Mouse (Mus musculus) kidney, adult 8-10 months (tissue): ENCODE measurements around the gene Piezo1.
"Not testable (repeated sequence)": the region's sequence is repeated elsewhere in the genome, so short reads cannot be mapped to it uniquely, and the experiment has no call there.

ENCODE experiments used
- DNase-seq, 2 experiments: peaks; one replicate each; pipeline ENCODE4 v3.0.0; 2022

Piezo1 gene

DNA sequence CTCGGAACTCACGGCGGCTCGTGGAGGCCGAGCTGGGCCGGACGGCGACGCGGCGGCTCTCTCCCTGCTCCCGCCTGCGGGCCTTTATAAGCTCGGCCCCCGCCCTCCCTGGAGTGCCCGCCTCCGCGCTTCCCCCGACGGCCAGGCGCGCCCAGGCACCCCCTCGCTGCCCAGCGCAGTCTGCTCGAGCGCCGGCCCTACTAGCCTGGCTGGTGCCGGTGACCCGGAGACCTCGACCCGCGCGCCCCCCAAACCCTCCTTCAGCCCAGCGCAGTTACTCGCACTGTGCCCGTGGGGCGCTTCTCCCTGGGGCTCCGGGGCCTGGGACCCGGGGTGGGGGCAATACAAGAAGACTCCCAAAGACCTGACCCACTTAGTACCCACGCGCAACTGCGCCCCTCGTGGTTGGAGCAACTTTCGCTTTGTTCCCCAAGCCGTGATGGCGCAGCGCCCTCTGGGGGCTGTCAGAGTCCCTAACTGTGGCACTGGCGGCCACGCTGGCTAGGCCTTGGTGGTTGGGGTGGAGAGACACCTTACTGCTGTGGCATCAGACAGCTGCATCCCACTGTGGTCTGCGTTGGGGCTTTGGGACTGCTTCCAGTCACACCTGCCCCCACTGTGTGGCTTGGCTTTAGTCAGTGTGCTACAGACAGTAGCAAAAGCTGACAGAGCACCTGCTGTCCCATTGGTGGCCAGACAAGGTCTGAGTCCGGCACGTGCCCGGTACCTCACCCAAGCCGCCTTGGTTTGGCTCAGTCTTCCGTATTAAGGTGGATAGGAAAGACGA is at the start of gene Piezo1:
Gene Piezo1, minus strand, starts transcription at position 65 of the 787 bp plus-strand sequence.
- peak; percentile 88 to 95 for DNase-seq

DNA sequence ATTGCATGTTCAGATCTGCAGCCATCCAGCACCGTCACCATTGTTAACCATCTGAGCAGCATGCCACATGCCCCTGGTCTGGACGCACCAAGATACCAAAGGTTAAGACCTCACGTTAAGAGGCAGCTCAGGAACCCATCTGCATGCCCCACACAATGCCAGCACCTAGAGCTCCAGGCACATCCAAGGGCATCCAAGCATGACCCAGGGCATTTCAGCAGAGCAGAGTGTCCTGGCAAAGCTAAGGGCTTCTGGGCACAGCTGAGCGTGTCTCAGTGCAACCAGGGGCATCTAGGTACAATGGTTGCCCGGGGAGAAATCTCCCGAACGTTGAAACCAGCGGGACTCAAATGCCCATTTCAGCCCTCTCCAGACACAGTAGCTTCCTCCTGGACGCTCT is 49.5 kb upstream of the Piezo1 start:
- peak; percentile 77 to 80 for DNase-seq

DNA sequence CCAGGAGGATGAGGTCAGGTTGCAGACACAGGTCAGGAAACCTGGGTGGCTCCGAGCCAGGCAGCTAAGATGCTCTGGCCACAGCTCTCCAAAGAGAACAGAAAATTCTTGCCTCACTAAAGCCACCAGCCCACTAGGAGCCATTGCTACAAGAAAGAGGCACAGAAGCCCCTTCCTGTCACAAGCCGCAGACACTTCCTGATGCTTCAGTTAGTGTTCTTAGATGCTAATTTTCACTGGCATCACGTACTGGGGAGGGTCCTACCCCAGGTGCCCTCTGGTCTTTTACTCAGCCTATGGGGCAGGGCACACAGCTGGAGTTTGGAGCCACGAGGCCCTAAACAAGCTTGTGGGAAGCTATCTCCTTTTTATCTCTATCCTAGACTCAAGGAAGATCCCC is 44.9 kb upstream of the Piezo1 start:
- DNase-seq: no peak

GRCm38 (mm10) chr8:122593783-122594507 is 42.8 kb upstream of the Piezo1 start:
- DNase-seq: no peak

GRCm38 (mm10) chr8:122593240-122593639 is 42.1 kb upstream of the Piezo1 start:
- no peak for DNase-seq

GRCm38 (mm10) chr8:122586749-122587148 is 35.6 kb upstream of the Piezo1 start:
- no peak for DNase-seq

- DNase-seq: no peak
These were observed 35.0 kb upstream of the Piezo1 start for GRCm38 (mm10) chr8:122586171-122586570.

- DNase-seq: no peak
These were observed 34.3 kb upstream of the Piezo1 start for GRCm38 (mm10) chr8:122585411-122585891.

DNA sequence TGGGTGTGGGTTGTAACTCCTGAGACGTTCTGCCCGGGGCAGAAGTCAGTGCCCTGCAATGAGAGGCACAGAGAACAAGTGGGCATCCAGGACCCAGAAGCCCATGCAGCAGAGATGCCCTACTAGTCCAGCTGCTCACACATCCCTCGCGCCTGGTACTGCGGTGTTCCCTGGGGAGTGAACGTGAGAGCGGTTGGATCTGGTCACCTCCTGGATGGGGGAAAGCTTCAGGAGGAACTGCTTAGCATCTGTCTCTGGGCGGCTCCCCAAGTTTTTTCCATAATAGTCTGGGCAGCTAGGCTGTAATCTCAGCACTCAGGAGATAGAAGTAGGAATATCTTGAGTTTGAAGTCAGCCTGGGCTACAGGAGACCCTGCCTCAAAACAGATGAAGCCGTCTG is 33.9 kb upstream of the Piezo1 start:
- no peak for DNase-seq

DNA sequence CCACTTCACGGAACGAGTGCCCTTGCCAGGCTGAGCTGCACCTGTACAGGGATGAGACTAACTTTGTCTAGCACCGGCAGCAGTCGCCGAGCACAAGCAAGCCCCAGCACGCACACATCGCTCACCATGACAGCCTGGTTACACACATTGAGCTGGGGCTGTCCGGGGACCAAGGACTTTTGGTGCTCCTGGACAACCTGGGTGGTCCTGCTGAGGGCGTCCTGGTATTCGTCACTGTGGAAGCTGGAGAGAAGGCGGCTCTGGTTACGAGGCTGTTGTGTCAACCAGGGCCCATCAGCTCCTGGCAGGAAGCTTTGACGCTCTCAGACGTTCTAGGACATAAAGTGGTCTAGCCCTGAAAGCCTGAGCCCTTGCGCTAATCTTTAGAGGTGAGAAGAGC is 29.8 kb upstream of the Piezo1 start:
- no peak for DNase-seq

DNA sequence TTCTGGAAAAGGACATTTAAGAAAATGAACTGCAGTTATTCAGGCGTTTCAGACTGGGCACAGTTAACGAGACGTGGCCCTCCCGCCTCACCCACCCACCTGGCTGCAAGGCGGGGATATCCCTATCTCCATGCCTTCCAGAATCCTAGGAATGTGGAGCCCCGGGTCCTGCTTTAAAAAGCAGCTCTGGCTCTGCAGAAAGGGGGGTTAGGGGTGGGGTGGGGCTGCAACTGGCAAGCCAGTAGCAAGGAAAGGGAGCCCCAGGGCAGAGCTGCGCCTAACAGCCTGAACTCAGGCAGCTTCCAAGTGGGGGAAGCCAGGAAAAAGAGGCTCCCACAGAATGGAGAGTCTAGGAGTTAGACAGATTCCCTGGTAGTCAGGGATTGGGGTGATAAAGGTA is 28.1 kb upstream of the Piezo1 start:
- no peak for DNase-seq

DNA sequence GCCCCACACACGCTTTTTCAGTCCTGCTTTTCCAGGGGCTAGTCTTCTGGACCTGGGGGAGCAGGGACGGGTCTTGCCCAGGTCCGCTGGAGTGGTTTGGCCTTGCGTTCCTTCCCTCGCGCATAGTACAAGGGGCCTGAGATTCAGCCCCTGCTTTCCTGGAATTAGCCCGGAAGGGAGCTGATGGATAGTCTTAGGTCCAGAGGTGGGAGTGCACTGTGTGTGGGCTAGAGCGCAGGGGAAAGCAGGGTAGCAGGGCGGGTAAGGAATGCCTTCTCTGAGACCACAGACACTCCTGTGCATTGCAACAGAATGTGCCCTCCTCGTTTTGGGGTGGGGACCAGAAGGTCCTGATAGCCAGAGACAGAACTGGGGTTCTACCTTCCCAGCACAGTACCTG is 26.0 kb upstream of the Piezo1 start:
- DNase-seq: no peak

GRCm38 (mm10) chr8:122576648-122577022 is 25.5 kb upstream of the Piezo1 start, which contains the start of gene Aprt:
Aprt (minus strand) TSS chr8:122576909.
- DNase-seq: peak; percentile 95 to 98

DNA sequence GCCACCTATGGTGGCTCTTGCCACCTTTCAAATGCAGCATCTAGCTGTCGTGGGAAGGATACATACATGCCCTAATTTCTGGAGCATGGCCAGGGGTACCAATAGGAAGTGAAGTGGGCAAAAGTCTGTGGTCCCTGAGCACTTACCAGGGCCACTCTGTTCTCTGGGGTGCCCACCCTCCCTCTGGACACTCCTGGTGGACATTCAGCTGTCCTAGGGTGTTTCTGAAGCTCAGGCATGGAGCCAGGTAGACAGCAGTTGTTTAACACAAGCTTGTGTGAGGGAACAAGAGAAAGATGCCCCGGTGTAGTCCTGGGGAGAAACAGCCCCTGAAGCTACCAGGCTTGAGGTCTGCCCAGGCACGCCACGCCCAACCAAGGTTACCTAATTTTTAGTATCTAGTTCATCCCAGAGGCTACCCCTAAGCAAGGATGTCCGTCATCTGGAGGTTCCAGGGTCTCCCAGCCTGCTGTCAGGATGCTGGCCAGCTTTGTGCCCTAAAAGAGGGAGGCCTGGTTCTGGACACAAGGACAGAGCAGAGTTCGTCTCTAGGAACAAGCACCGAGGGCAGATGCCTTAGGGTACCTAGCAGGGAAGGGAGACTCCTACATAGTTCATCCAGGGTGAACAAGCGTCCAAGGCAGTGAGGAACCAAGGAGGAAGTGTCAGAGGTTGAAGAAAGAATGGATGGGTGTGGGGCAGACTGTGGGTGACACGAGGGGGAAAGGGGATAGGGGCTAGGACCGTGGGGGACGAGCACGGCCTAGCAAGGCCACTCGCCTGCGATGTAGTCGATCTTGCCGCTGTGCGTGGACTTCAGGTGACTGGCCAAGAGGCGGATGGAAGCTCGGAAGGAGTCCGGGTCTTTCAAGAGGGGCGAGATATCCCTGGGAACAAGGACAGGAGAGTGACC is 24.9 kb upstream of the Piezo1 start:
- no peak for DNase-seq

GRCm38 (mm10) chr8:122575286-122575685 is 24.2 kb upstream of the Piezo1 start:
- no peak for DNase-seq

- DNase-seq: peak in 1 of 2 experiments; percentile 50
These were observed 23.6 kb upstream of the Piezo1 start for GRCm38 (mm10) chr8:122574667-122575251.

- no peak for DNase-seq
These were observed 23.1 kb upstream of the Piezo1 start for GRCm38 (mm10) chr8:122574264-122574663.

GRCm38 (mm10) chr8:122573577-122573976 is 22.4 kb upstream of the Piezo1 start:
- DNase-seq: no peak

- not testable (repeated sequence) for DNase-seq
These were observed 22.0 kb upstream of the Piezo1 start for GRCm38 (mm10) chr8:122573176-122573575.

- DNase-seq: peak; percentile 60 to 72
These were observed 21.6 kb upstream of the Piezo1 start for GRCm38 (mm10) chr8:122572751-122573150.

DNA sequence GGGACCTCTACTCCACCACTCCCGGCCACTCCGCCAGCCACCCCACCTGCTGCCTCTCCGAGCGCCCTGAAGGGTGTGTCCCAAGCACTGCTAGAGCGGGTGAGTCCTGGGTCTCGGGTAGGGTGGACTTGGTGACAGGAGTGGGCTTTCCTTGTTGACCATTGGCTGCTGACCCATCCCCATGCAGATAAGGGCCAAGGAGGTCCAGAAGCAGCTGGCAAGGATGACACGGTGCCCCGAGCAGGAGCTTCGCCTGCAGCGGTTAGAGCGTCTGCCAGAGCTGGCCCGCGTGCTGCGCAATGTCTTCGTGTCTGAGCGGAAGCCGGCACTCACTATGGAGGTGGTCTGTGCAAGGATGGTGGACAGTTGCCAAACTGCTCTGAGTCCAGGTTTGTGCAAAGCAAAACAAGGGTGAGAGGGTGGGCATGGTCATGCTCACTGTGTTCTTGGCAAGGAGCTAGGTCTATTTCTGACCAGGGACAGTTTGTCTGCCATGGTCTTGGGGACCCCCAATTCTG is 20.7 kb upstream of the Piezo1 start:
- DNase-seq: no peak

GRCm38 (mm10) chr8:122571153-122571552 is 20.0 kb upstream of the Piezo1 start:
- DNase-seq: no peak
